Mouse (Mus musculus) heart, embryonic 13.5 days (tissue): ENCODE data around the gene Parva. TPM values are rescaled to one million over a fixed set of nuclear protein-coding genes. Genes with fewer than 3 reads are reported as not detected.
A peak's percentile ranks its signal among the peaks of the same experiment; 100 is the strongest.

ENCODE experiments used
- ATAC-seq: fragments of 200-750 bp; cut with Nextera tagmentation; 2 replicates; pipeline ENCODE4 v1.8.0; 2017; ENCODE audit warnings: moderate TSS enrichment; ENCODE audit not compliant: insufficient number of reproducible peaks, low FRiP score, low TSS enrichment; ENCODE audit errors: extremely low read depth
- H3K27ac ChIP-seq: fragments of 300-500 bp; sonication (generic); replicated peaks from 2 replicates; pipeline ENCODE4 v1.5.1; 2015; ENCODE audit warnings: moderate library complexity, mild to moderate bottlenecking, inconsistent platforms
- H3K27me3 ChIP-seq: fragments of 300-500 bp; sonication (generic); replicated peaks from 2 replicates; pipeline ENCODE4 v1.6.1; 2015; ENCODE audit warnings: mild to moderate bottlenecking, inconsistent platforms
- H3K36me3 ChIP-seq: fragments of 300-500 bp; sonication (generic); 2 replicates; pipeline ENCODE4 v1.6.1; 2015; ENCODE audit warnings: mild to moderate bottlenecking, inconsistent platforms
- H3K4me1 ChIP-seq: fragments of 300-500 bp; sonication (generic); 2 replicates; pipeline ENCODE4 v1.6.1; 2015; ENCODE audit warnings: inconsistent platforms
- H3K4me2 ChIP-seq: fragments of 300-500 bp; sonication (generic); 2 replicates; pipeline ENCODE4 v1.6.1; 2015; ENCODE audit warnings: inconsistent platforms, mild to moderate bottlenecking, moderate library complexity
- H3K4me3 ChIP-seq: fragments of 300-500 bp; sonication (generic); 2 replicates; pipeline ENCODE4 v1.5.1; 2015; ENCODE audit warnings: moderate library complexity, mild to moderate bottlenecking, inconsistent platforms
- H3K9ac ChIP-seq: fragments of 300-500 bp; sonication (generic); 2 replicates; pipeline ENCODE4 v1.6.1; 2015; ENCODE audit warnings: inconsistent platforms, mild to moderate bottlenecking, moderate library complexity
- H3K9me3 ChIP-seq: fragments of 300-500 bp; sonication (generic); 2 replicates; pipeline ENCODE4 v1.6.1; 2016; ENCODE audit warnings: inconsistent platforms
- WGBS: fragments of 180-500 bp; shearing (Covaris S2); methylation state at CpG from one replicate; pipeline ENCODE4 v1.1.7; 2015; ENCODE audit warnings: mixed read lengths; 5-methylcytosine and 5-hydroxymethylcytosine counted together
- polyA plus RNA-seq: library from polyadenylated mRNA; unstranded; fragments of >200 nt; fragmentation: Nextera tagmentation; extraction: Ambion mirVana; gene quantifications from 2 replicates; pipeline ENCODE4 v1.2.1, GENCODE M21; 2015

Parva gene
- polyA plus RNA-seq, 1 experiment from 2014 or later = 83.7 TPM

- H3K9ac ChIP-seq = no peak overlapping the region
- H3K4me3 ChIP-seq = no peak overlapping the region
- no peaks in the 10 kb centered on the region for H3K27me3 ChIP-seq
- no peaks in the 10 kb centered on the region for H3K36me3 ChIP-seq
- no peak overlapping the region for H3K27ac ChIP-seq
- WGBS = 73% methylated on average over 7 of the region's 7 CpGs
- H3K4me1 ChIP-seq = peaks cover 14% of the 10 kb centered on the region; the same call in 1 of the 2 replicates
- ATAC-seq = no peak
- H3K4me2 ChIP-seq = no peak overlapping the region
- H3K9me3 ChIP-seq = no peaks in the 10 kb centered on the region
These were observed 27.7 kb upstream of the Parva start for GRCm38 (mm10) chr7:112399425-112400170.

- Histone ChIP-seq H3K27me3 (no peaks in the 10 kb centered on the region), H3K9ac (no peak overlapping the region), H3K4me1 (peaks cover 19% of the 10 kb centered on the region), H3K9me3 (no peaks in the 10 kb centered on the region), H3K4me3 (no peak overlapping the region), H3K36me3 (no peaks in the 10 kb centered on the region), H3K27ac (no peak overlapping the region), H3K4me2 (no peak overlapping the region)
- no peak for ATAC-seq
- WGBS = 45% methylated on average over 6 of the region's 6 CpGs
These were observed 27.1 kb upstream of the Parva start for GRCm38 (mm10) chr7:112400175-112400574.

- no peaks in the 10 kb centered on the region for H3K9me3 ChIP-seq
- H3K4me2 ChIP-seq = no peak overlapping the region
- H3K9ac ChIP-seq = no peak overlapping the region
- H3K36me3 ChIP-seq = no peaks in the 10 kb centered on the region
- no peak overlapping the region for H3K27ac ChIP-seq
- H3K4me1 ChIP-seq = peaks cover 47% of the 10 kb centered on the region
- H3K4me3 ChIP-seq = no peak overlapping the region
- no peak for ATAC-seq
- H3K27me3 ChIP-seq = no peaks in the 10 kb centered on the region
- WGBS = 44% methylated on average over 2 of the region's 2 CpGs
These were observed 22.2 kb upstream of the Parva start for GRCm38 (mm10) chr7:112405061-112405460.

GRCm38 (mm10) chr7:112405578-112405977 is 21.7 kb upstream of the Parva start:
- H3K27ac ChIP-seq = no peak overlapping the region
- no peak for ATAC-seq
- WGBS = 66% methylated on average over 8 of the region's 8 CpGs

GRCm38 (mm10) chr7:112407597-112407996 is 19.7 kb upstream of the Parva start:
- Histone ChIP-seq H3K4me1 (peaks cover 46% of the 10 kb centered on the region), H3K27ac (peak overlapping the region; percentile 87)
- no peak for ATAC-seq

More at GRCm38 (mm10) chr7:112405578-112405977, 21.7 kb upstream of the Parva start:
- Histone ChIP-seq H3K27me3 (no peaks in the 10 kb centered on the region), H3K9me3 (no peaks in the 10 kb centered on the region), H3K4me3 (no peak overlapping the region), H3K36me3 (no peaks in the 10 kb centered on the region), H3K4me1 (peaks cover 47% of the 10 kb centered on the region), H3K9ac (no peak overlapping the region), H3K4me2 (no peak overlapping the region)

GRCm38 (mm10) chr7:112409991-112410390 is 17.3 kb upstream of the Parva start:
- no peaks in the 10 kb centered on the region for H3K36me3 ChIP-seq
- no peak overlapping the region for H3K4me3 ChIP-seq
- H3K27ac ChIP-seq = no peak overlapping the region
- H3K9me3 ChIP-seq = no peaks in the 10 kb centered on the region
- no peak overlapping the region for H3K4me2 ChIP-seq
- no peak overlapping the region for H3K9ac ChIP-seq
- H3K4me1 ChIP-seq = peaks cover 33% of the 10 kb centered on the region
- ATAC-seq = no peak
- WGBS = 78% methylated on average over 3 of the region's 3 CpGs
- no peaks in the 10 kb centered on the region for H3K27me3 ChIP-seq

More at GRCm38 (mm10) chr7:112407597-112407996, 19.7 kb upstream of the Parva start:
- H3K27me3 ChIP-seq = no peaks in the 10 kb centered on the region
- 22% methylated on average over 7 of the region's 7 CpGs for WGBS
- H3K4me2 ChIP-seq = peak overlapping the region; percentile 43
- no peaks in the 10 kb centered on the region for H3K9me3 ChIP-seq
- no peak overlapping the region for H3K4me3 ChIP-seq
- peak overlapping the region; percentile 50; the same call in 1 of the 2 replicates for H3K9ac ChIP-seq
- H3K36me3 ChIP-seq = no peaks in the 10 kb centered on the region

- Histone ChIP-seq H3K9me3 (no peaks in the 10 kb centered on the region), H3K4me1 (peaks cover 25% of the 10 kb centered on the region), H3K4me3 (no peak overlapping the region), H3K9ac (no peak overlapping the region), H3K4me2 (no peak overlapping the region), H3K36me3 (no peaks in the 10 kb centered on the region), H3K27me3 (peaks cover 5% of the 10 kb centered on the region; the same call in 1 of the 2 replicates), H3K27ac (no peak overlapping the region)
- ATAC-seq = no peak
- WGBS = 88% methylated on average over 6 of the region's 6 CpGs
These were observed 14.0 kb upstream of the Parva start for GRCm38 (mm10) chr7:112413286-112413685.

GRCm38 (mm10) chr7:112416058-112416526 is 11.2 kb upstream of the Parva start:
- Histone ChIP-seq H3K9ac (no peak overlapping the region), H3K4me2 (peak overlapping the region; percentile 26), H3K4me1 (peaks cover 20% of the 10 kb centered on the region), H3K4me3 (no peak overlapping the region), H3K9me3 (no peaks in the 10 kb centered on the region), H3K27ac (no peak overlapping the region), H3K27me3 (peaks cover 5% of the 10 kb centered on the region; the same call in 1 of the 2 replicates), H3K36me3 (no peaks in the 10 kb centered on the region)
- 35% methylated on average over 14 of the region's 14 CpGs for WGBS
- no peak for ATAC-seq

- WGBS = 29% methylated on average over 7 of the region's 7 CpGs
- ATAC-seq = no peak
- H3K27ac ChIP-seq = no peak overlapping the region
- H3K9me3 ChIP-seq = no peaks in the 10 kb centered on the region
- H3K4me3 ChIP-seq = no peak overlapping the region
- no peaks in the 10 kb centered on the region for H3K36me3 ChIP-seq
- H3K27me3 ChIP-seq = peaks cover 5% of the 10 kb centered on the region; the same call in 1 of the 2 replicates
- peaks cover 17% of the 10 kb centered on the region for H3K4me1 ChIP-seq
- no peak overlapping the region for H3K4me2 ChIP-seq
- 0 out of 2 replicates have a peak overlapping the region, but pooled peaks have one; percentile 5 for H3K9ac ChIP-seq
These were observed 10.4 kb upstream of the Parva start for GRCm38 (mm10) chr7:112416730-112417513.

- WGBS = 78% methylated on average over 4 of the region's 4 CpGs
- Histone ChIP-seq H3K27me3 (peaks cover 5% of the 10 kb centered on the region; the same call in 1 of the 2 replicates), H3K4me1 (peaks cover 17% of the 10 kb centered on the region), H3K27ac (no peak overlapping the region), H3K4me2 (no peak overlapping the region), H3K36me3 (no peaks in the 10 kb centered on the region), H3K9ac (no peak overlapping the region), H3K9me3 (no peaks in the 10 kb centered on the region), H3K4me3 (no peak overlapping the region)
- no peak for ATAC-seq
These were observed 9.7 kb upstream of the Parva start for GRCm38 (mm10) chr7:112417598-112417997.

GRCm38 (mm10) chr7:112423438-112423837 is 3.9 kb upstream of the Parva start:
- 78% methylated on average over 4 of the region's 4 CpGs for WGBS
- peaks cover 14% of the 10 kb centered on the region for H3K4me1 ChIP-seq
- H3K9ac ChIP-seq = no peak overlapping the region
- no peak for ATAC-seq
- no peaks in the 10 kb centered on the region for H3K9me3 ChIP-seq
- no peaks in the 10 kb centered on the region for H3K27me3 ChIP-seq
- H3K4me2 ChIP-seq = no peak overlapping the region
- H3K4me3 ChIP-seq = no peak overlapping the region
- no peaks in the 10 kb centered on the region for H3K36me3 ChIP-seq
- H3K27ac ChIP-seq = no peak overlapping the region
